Mouse (Mus musculus) limb, embryonic 10.5 days (tissue): ENCODE measurements around the gene Acoxl. TPM values are rescaled to one million over a fixed set of nuclear protein-coding genes. Genes with fewer than 3 reads are reported as not detected.

Source experiments
- DNase-seq: peaks from one replicate; pipeline ENCODE4 v3.0.0-alpha.2; 2017; ENCODE audit warnings: low spot score
- H3K27ac ChIP-seq: fragments of 300-500 bp; sonication (generic); 2 replicates; pipeline ENCODE4 v1.5.1; 2016; ENCODE audit warnings: mild to moderate bottlenecking
- H3K27me3 ChIP-seq: fragments of 300-500 bp; sonication (generic); 2 replicates; pipeline ENCODE4 v1.6.1; 2016; ENCODE audit warnings: low read depth, mild to moderate bottlenecking; ENCODE audit not compliant: poor library complexity, severe bottlenecking
- H3K36me3 ChIP-seq: fragments of 300-500 bp; sonication (generic); 2 replicates; pipeline ENCODE4 v1.6.1; 2016; ENCODE audit warnings: mild to moderate bottlenecking, moderate library complexity
- H3K4me1 ChIP-seq: fragments of 300-500 bp; sonication (generic); 2 replicates; pipeline ENCODE4 v1.6.1; 2016
- H3K4me3 ChIP-seq: fragments of 300-500 bp; sonication (generic); 2 replicates; pipeline ENCODE4 v1.5.1; 2016; ENCODE audit warnings: mild to moderate bottlenecking, moderate library complexity
- H3K9me3 ChIP-seq: fragments of 300-500 bp; sonication (generic); replicated peaks from 2 replicates; pipeline ENCODE4 v1.6.1; 2016; ENCODE audit warnings: mild to moderate bottlenecking
- WGBS: fragments of 180-500 bp; shearing (Covaris S2); methylation state at CpG from one replicate; pipeline ENCODE4 v1.1.7; 2016; 5-methylcytosine and 5-hydroxymethylcytosine counted together
- polyA plus RNA-seq: library from polyadenylated mRNA; unstranded; fragments of >200 nt; fragmentation: Nextera tagmentation; extraction: Ambion mirVana; gene quantifications from 2 replicates; pipeline ENCODE4 v1.2.1, GENCODE M21; 2016

The Acoxl gene
- polyA plus RNA-seq, result 0.20 and 0.31 TPM in 2 replicates

DNA sequence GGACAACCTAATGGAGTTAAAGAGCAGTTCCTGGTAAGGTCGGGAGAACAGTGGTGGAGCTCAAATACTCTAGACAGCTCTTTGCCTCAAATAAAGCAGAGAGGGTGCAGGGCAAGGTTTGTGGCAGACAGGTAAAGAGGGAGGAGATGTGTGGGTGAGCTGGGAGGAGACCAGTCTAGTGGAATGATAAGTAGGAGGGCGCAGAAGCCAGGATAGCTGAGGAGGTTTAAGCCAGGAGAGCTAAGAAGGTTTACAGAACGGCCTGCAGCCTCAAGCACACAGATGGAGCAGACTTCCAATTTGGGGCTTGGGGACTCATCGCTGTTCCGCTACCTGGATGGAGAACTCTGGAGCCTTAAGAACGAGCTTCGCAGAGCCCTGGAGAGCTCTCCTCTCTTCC, at the start of gene Acoxl:
Acoxl (plus strand) TSS at position 301 of the 400 bp plus-strand sequence.
- peaks cover 59% of the 10 kb centered on the region for H3K27me3 ChIP-seq
- no peak within 1 kb of the TSS for H3K4me3 ChIP-seq

DNA sequence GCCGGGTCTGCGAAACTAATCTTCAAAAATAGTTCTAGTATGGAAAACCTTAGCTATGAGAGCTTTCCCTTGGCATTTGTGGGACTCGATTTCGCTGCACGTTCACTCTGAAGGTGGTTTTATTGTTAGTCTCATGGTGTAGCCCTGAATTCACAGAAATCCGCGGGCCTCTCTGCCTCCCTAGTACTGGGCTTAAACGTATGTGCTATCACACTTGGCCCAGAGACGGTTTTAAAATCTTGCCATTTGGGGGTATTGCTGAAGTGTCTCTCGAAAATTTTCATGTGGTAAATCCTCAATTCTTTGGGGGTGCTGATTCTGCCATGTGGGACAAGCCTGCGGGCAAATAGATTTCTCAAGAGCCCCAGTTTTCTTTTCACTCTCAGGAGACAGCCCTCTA, 49.5 kb upstream of the Acoxl start:
- DNase-seq, result no peak
- 7% methylated on average over 11 of the region's 11 CpGs for WGBS
- Histone ChIP-seq H3K36me3 (no peaks in the 10 kb centered on the region), H3K4me3 (peak overlapping the region; percentile 80), H3K4me1 (peaks cover 33% of the 10 kb centered on the region), H3K9me3 (no peaks in the 10 kb centered on the region), H3K27me3 (no peaks in the 10 kb centered on the region), H3K27ac (peak overlapping the region; percentile 90)

More for the DNA sequence above, at the start of gene Acoxl:
- H3K9me3 ChIP-seq, result no peaks in the 10 kb centered on the region
- WGBS, result 75% methylated on average over 7 of the region's 7 CpGs
- no peak within 1 kb of the TSS for H3K27ac ChIP-seq
- no peaks in the 10 kb centered on the region for H3K4me1 ChIP-seq
- no peaks in the 10 kb centered on the region for H3K36me3 ChIP-seq
- DNase-seq, result no peak

DNA sequence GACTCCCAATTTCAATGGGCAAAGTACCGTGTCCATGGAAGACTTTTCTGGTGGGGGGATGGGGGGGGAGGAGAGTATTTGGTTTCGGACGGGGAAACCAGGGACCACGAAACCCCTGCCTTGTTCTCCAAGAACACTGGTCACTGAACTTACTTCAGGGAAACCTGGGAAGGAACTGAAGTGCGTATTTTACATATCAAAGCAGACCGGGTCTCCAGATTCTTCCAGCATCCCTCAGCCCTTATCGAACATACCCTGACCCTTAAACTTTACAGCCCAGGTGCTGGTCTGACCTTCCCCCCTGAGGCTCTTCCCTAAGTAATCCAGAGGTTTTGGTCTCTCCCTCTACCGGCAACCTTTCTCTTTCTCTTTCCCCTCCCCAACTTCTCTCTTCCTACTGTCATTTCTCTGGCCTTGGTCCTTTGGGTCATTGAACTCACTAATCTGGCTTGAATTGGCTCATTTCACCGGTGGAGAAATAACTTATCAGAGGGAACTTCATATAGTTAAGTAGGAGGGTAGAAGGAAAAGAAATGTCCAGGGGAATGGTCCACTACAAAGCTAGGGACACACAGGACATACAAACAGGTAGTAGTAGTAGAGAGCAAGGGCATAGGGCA, 48.9 kb upstream of the Acoxl start:
- 28% methylated on average over 9 of the region's 9 CpGs for WGBS
- Histone ChIP-seq H3K27me3 (no peaks in the 10 kb centered on the region), H3K27ac (peak overlapping the region; percentile 90; the same call in 1 of the 2 replicates), H3K9me3 (no peaks in the 10 kb centered on the region), H3K4me1 (peaks cover 33% of the 10 kb centered on the region), H3K36me3 (no peaks in the 10 kb centered on the region), H3K4me3 (peak overlapping the region; percentile 80)
- DNase-seq, result no peak

DNA sequence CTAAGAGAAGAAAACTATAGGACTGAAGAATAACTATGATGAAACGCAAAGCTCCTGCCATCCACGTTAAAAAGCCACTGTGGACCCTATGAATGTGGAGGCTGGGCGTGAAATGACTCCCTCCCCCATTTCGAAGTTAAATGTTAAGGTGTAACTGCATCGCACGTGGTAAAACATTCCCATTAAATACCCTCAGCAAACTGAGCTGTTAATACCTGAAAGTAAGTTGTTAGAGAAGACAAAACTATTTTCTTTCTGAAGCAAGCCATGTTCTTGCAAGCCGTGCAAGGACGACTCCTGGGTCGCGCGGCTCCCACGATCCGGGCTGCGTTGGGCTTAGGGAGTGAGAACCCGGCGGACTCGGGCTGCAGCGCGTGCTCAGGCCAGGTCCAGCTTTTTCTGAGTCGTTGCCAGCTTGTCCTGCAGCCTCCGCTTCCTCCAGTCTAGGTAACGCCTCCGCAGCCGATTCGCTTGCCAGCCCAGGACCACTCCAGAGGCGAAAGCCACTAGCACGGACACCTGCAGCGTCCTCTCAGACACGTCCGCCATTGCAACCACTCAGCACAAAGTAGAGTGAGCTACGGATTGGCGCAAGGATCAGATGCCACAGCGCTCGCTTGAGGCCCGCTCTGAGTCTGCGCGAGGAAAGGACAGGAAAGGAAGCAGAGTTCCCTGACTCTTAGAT, 46.6 kb upstream of the Acoxl start, which contains the start of gene Mtln:
Mtln (minus strand) TSS at position 570 of the 685 bp plus-strand sequence.
- Histone ChIP-seq H3K9me3 (no peaks in the 10 kb centered on the region), H3K36me3 (no peaks in the 10 kb centered on the region), H3K27me3 (no peaks in the 10 kb centered on the region), H3K4me3 (peak within 1 kb of the TSS; percentile 75), H3K27ac (peak within 1 kb of the TSS; percentile 92), H3K4me1 (peaks cover 33% of the 10 kb centered on the region)
- peak; percentile 87 for DNase-seq
- 3% methylated on average over 37 of the region's 37 CpGs for WGBS

DNA sequence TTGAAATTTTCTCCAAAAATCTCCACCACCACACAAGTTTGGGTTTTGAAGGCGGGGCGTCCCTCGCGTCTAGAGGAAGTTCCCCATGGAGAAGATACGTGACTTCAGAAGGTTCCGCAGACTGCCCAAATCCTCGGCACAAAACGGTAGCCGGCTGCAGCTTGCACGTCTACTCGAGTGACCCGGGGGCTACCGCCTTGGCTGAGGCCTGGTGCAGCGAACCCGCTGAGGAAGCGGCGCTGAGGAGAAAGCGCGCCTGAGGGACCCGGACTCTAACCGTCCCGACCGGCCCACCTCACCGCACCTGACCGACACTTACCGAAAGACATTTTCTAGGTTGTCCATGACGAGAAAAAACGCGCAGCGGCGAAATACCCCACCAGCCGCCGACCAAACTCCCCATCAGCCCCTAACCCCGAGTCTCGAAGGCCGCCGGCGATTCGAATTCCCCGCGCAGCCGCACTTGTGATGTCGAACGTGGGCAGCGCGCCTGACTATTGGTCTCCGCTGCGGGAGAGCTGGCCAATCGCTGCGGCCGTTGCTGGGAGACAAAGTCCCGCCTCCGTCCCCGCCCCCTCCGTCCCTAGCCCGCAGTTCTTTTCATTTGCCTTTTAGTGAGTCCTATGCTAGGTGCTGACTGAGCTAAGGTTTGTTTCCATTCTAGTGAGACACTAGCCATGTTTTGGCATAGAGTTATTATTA, 7.1 kb upstream of the Acoxl start, which contains the start of gene Bub1:
Bub1 (minus strand) TSS at position 465 of the 702 bp plus-strand sequence.
- no peaks in the 10 kb centered on the region for H3K9me3 ChIP-seq
- H3K4me1 ChIP-seq, result peaks cover 12% of the 10 kb centered on the region
- 0 out of 2 replicates have a peak, but pooled peaks cover 7% of the 10 kb centered on the region for H3K27me3 ChIP-seq
- under 1% methylated on average over 56 of the region's 56 CpGs for WGBS
- peak within 1 kb of the TSS; percentile 85 for H3K27ac ChIP-seq
- DNase-seq, result peak; percentile 98
- peak within 1 kb of the TSS; percentile 76 for H3K4me3 ChIP-seq
- H3K36me3 ChIP-seq, result peaks cover 34% of the 10 kb centered on the region

DNA sequence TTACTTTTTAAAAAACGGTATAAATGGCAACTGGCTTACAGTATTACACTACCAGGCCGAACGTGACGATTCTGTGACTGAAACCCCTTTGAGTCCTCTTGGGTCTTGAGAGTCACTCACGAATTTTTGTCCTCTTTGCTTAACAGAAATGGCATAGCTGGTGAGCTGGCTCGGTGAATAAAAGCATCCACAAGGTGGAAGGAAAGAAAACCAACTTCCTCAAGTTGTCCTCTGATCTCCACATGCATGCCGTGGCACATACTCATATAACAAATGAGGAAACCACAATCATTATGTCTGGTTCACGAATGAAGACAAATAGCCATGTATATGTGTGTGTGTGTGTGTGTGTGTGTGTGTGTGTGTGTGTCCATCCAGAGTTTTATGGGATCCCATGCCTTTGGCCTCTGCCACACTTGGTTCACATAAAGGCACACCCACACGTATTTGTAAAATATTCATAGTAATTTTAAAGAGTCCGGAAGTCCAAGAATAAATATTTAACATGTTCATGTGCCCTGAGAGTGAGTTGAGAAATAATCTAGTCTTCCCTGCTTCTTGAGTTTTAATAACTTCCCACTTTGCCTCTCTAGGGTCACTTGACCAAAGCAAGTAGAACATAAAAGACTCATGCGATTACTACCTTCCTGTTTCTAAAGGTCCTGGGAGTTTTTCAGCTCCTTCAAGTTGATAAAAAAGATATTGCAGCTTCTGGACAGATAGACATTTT, 6.4 kb upstream of the Acoxl start:
- peak; percentile 39 for DNase-seq
- H3K36me3 ChIP-seq, result peaks cover 26% of the 10 kb centered on the region
- H3K4me1 ChIP-seq, result peaks cover 12% of the 10 kb centered on the region
- H3K27ac ChIP-seq, result peak overlapping the region; percentile 85; the same call in 1 of the 2 replicates
- H3K4me3 ChIP-seq, result peak overlapping the region; percentile 76
- peaks cover 12% of the 10 kb centered on the region; the same call in 1 of the 2 replicates for H3K27me3 ChIP-seq
- WGBS, result 48% methylated on average over 11 of the region's 11 CpGs
- H3K9me3 ChIP-seq, result no peaks in the 10 kb centered on the region

DNA sequence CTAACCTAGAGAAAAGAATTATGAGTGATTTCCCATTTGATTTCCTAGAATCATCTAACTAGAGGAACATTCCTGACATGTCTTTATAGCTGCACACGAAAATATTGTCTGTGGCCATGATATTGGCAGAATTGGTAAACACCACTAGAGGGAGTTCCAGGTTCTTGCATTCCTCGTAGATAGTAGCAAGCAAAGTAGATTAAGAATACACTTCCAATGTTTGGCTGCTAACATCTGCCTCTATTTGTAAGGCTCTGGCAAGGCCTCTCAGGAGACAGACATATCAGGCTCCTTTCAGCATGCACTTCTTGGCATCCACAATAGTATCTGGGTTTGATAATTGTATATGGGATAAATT, 5.9 kb upstream of the Acoxl start:
- peaks cover 12% of the 10 kb centered on the region for H3K4me1 ChIP-seq
- H3K27me3 ChIP-seq, result peaks cover 17% of the 10 kb centered on the region
- no peaks in the 10 kb centered on the region for H3K9me3 ChIP-seq
- H3K4me3 ChIP-seq, result no peak overlapping the region
- H3K36me3 ChIP-seq, result peaks cover 21% of the 10 kb centered on the region
- H3K27ac ChIP-seq, result no peak overlapping the region
- DNase-seq, result no peak
- whole genome bisulfite sequencing, result 29% methylated on average over 2 of the region's 2 CpGs

DNA sequence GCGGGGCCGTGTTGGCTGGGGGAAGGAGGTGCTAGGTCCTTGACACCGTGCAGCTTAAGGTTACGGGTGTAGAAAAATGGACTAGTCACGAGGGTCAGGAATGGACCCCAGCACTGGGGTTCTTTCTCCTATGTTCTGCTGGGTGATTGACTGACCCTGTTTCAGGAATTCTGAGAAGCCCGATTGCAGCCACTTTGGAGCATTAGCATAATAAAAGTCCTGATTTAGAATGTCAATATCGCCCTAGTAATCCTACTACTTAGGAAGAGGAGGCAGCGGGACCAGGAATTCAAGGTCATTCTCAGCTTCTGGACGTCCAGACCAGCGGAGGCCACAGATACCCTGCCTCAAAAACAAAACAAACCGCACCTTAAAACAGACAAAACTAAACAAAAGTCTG, 749 bp downstream of the Acoxl start:
- WGBS, result 22% methylated on average over 11 of the region's 11 CpGs
- Histone ChIP-seq H3K4me3 (no peak overlapping the region), H3K9me3 (no peaks in the 10 kb centered on the region), H3K36me3 (no peaks in the 10 kb centered on the region), H3K27ac (no peak overlapping the region), H3K4me1 (no peaks in the 10 kb centered on the region), H3K27me3 (peaks cover 57% of the 10 kb centered on the region)
- no peak for DNase-seq

DNA sequence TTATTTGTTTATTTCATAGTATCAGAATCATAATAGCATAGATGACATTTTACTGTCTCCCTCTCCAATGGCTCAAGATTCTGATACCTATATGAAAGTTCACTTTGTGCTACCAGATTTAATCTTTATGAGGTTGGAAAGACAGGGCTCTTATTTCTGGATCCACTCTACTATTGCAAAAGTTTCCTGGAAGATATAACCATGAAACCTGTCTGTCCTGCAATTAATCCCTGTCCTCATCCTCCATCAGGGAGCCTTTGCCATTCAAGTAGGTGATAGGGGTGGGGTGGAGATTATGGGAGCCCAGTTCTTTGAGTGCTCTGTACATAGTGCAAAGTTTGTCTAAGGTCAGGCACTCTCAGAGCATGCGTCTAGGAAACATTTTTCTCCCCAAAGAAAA, 2.7 kb downstream of the Acoxl start:
- Histone ChIP-seq H3K4me1 (no peaks in the 10 kb centered on the region), H3K27ac (no peak overlapping the region), H3K27me3 (peaks cover 53% of the 10 kb centered on the region), H3K4me3 (no peak overlapping the region), H3K9me3 (no peaks in the 10 kb centered on the region), H3K36me3 (no peaks in the 10 kb centered on the region)
- no peak for DNase-seq
- WGBS, result 84% methylated on average over 1 of the region's 1 CpGs

DNA sequence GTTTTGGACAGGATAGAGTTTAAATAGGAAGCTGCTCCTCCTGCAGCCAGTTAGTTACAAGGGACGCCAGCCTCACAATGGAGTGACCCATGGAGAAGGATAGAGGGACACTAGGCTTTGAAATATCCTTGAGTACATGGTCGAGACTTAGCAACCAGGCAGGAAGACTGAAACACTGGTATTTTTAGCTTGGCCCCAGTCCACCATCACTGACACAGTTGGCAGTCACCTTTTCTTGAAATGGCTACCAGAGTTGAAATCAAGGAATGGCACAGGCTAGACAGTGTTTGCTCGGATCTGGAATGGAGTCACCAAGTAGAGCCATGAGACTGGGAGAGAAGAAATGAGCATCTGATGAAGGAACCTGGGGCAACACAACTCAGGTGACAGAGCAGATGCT, 3.7 kb downstream of the Acoxl start:
- no peak overlapping the region for H3K4me3 ChIP-seq
- 84% methylated on average over 3 of the region's 3 CpGs for WGBS
- no peak for DNase-seq
- H3K27me3 ChIP-seq, result peaks cover 46% of the 10 kb centered on the region
- H3K27ac ChIP-seq, result no peak overlapping the region
- H3K4me1 ChIP-seq, result no peaks in the 10 kb centered on the region
- no peaks in the 10 kb centered on the region for H3K9me3 ChIP-seq
- H3K36me3 ChIP-seq, result no peaks in the 10 kb centered on the region

DNA sequence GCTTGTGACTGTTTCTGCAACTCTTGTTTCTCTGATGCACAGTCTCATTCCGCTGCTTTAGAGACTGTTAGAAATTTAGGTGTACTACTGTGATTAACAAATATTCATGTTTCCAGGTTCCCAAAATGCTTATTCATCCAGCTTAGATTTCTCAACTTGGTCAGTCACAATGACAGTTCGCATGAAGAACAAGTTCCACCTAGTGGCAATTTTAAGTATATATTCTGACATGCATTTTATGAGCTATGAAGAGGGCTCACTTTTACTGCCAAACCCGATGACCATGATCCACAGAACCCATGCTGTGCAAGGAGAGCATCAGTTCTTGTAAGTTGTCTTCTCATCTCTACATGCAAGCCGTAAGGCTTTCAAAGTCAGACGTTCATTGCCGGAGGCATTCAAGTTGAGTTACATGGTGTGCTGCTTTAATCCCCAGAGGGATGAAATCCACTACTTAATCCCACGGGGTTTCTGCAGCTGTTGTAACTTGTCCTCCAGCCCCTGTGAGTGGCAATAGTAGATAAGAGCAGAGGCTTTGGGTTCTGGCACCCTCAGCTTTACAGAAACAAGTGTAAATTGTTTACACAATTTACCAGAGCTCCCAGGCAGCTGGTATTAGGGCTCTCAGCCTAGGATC, 6.8 kb downstream of the Acoxl start:
- peaks cover 16% of the 10 kb centered on the region for H3K27me3 ChIP-seq
- no peak overlapping the region for H3K27ac ChIP-seq
- no peak for DNase-seq
- H3K9me3 ChIP-seq, result no peaks in the 10 kb centered on the region
- 57% methylated on average over 7 of the region's 7 CpGs for WGBS
- H3K36me3 ChIP-seq, result no peaks in the 10 kb centered on the region
- no peak overlapping the region for H3K4me3 ChIP-seq
- H3K4me1 ChIP-seq, result no peaks in the 10 kb centered on the region

DNA sequence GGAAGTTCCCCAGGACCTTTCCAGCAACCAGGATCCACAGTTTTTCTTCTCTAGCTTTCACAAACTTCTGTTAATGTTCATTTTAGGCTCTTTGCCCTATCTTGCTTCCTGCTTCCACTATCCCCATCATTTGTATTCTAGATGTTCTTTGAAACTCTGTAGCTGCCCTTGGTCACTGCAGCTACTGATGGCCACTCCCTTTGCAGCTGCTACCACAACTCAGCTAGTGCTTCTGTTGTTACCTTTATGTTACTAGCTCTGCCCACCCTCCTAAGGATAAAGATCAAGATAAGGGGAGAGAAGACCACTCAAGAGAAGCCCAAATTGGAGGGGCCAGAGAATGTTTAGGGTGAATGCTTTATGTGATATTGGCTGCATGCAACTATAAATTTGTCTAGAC, 7.3 kb downstream of the Acoxl start:
- Histone ChIP-seq H3K9me3 (no peaks in the 10 kb centered on the region), H3K36me3 (no peaks in the 10 kb centered on the region), H3K4me1 (no peaks in the 10 kb centered on the region), H3K27ac (no peak overlapping the region), H3K4me3 (no peak overlapping the region), H3K27me3 (peaks cover 10% of the 10 kb centered on the region)
- DNase-seq, result no peak
